Mouse (Mus musculus) embryo, embryonic 10 days (tissue): ENCODE results near the gene Rnf181.

Experiments used
- DNase-seq: peaks from one replicate; pipeline ENCODE4 v3.0.0-alpha.2; 2015; ENCODE audit warnings: low spot score

Gene Rnf181

GRCm38 (mm10) chr6:72366844-72367443, at the start of gene Rnf181:
Gene Rnf181 (minus strand): TSS chr6:72366956.
- DNase-seq: no peak

- DNase-seq: no peak
Measured at GRCm38 (mm10) chr6:72415964-72416772, 49.4 kb upstream of the Rnf181 start.

- no peak for DNase-seq
Measured at GRCm38 (mm10) chr6:72415181-72415580, 48.4 kb upstream of the Rnf181 start.

- DNase-seq: peak; percentile 98
Measured at GRCm38 (mm10) chr6:72414076-72414756, 47.5 kb upstream of the Rnf181 start, which contains the start of gene Ggcx. Gene Ggcx (plus strand): TSS chr6:72414308.

GRCm38 (mm10) chr6:72410518-72410917, 43.8 kb upstream of the Rnf181 start:
- no peak for DNase-seq

- DNase-seq: no peak
Measured at GRCm38 (mm10) chr6:72410003-72410402, 43.2 kb upstream of the Rnf181 start.

GRCm38 (mm10) chr6:72409567-72409966, 42.8 kb upstream of the Rnf181 start:
- DNase-seq: peak; percentile 83

GRCm38 (mm10) chr6:72407119-72407518, 40.4 kb upstream of the Rnf181 start:
- DNase-seq: peak; percentile 93

GRCm38 (mm10) chr6:72405356-72405755, 38.6 kb upstream of the Rnf181 start:
- DNase-seq: no peak

- DNase-seq: peak; percentile 75
Measured at GRCm38 (mm10) chr6:72401875-72402274, 35.1 kb upstream of the Rnf181 start.

GRCm38 (mm10) chr6:72399967-72400366, 33.2 kb upstream of the Rnf181 start:
- peak; percentile 57 for DNase-seq

GRCm38 (mm10) chr6:72396837-72397251, 30.1 kb upstream of the Rnf181 start:
- DNase-seq: no peak

GRCm38 (mm10) chr6:72392341-72392740, 25.6 kb upstream of the Rnf181 start:
- DNase-seq: no peak

GRCm38 (mm10) chr6:72390795-72391521, 24.2 kb upstream of the Rnf181 start:
- DNase-seq: peak; percentile 84

GRCm38 (mm10) chr6:72389941-72390771, 23.4 kb upstream of the Rnf181 start, which contains the start of gene Vamp8:
Gene Vamp8 (minus strand): TSS chr6:72390703.
- peak; percentile 69 for DNase-seq

GRCm38 (mm10) chr6:72389471-72389940, 22.8 kb upstream of the Rnf181 start:
- no peak for DNase-seq

GRCm38 (mm10) chr6:72388791-72389329, 22.1 kb upstream of the Rnf181 start:
- no peak for DNase-seq

- DNase-seq: no peak
Measured at GRCm38 (mm10) chr6:72388266-72388665, 21.5 kb upstream of the Rnf181 start.

- DNase-seq: no peak
Measured at GRCm38 (mm10) chr6:72387816-72388215, 21.1 kb upstream of the Rnf181 start.

GRCm38 (mm10) chr6:72386561-72386960, 19.8 kb upstream of the Rnf181 start:
- no peak for DNase-seq

GRCm38 (mm10) chr6:72385258-72385657, 18.5 kb upstream of the Rnf181 start:
- no peak for DNase-seq
